Mouse (Mus musculus) WW6 (cell line): ENCODE measurements around the gene Hp1bp3.
A peak's percentile ranks its signal among the peaks of the same experiment; 100 is the strongest.

Source experiments
- DNase-seq: peaks from one replicate; pipeline ENCODE4 v3.0.0-alpha.2; 2013; ENCODE audit warnings: low read depth, low spot score

The Hp1bp3 gene

GRCm38 (mm10) chr4:138216200-138216890, at the start of gene Hp1bp3:
Hp1bp3 (plus strand) TSS chr4:138216296.
- DNase-seq, result peak; percentile 47

GRCm38 (mm10) chr4:138166519-138166918, 49.6 kb upstream of the Hp1bp3 start:
- no peak for DNase-seq

- no peak for DNase-seq
These were observed 47.9 kb upstream of the Hp1bp3 start for GRCm38 (mm10) chr4:138168162-138168561.

DNA sequence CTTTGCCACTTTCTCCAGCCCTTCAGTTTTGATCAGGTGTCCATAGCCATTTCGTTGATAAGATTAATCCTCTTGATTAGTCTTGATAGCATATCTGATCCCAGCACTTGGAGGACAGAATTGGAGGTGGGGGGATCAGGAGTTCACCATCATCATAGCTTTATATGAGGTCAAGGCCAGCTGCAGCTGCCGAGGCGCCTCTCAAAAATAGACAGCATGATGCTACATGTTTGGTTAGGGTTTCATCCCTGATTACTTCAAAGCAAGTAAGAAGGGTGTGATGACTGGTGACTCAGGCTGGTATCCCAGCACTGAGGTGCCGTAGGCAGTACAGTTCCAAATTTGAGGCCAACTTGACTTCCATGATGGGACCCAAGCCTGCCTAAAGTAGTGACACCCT, 46.7 kb upstream of the Hp1bp3 start:
- no peak for DNase-seq

DNA sequence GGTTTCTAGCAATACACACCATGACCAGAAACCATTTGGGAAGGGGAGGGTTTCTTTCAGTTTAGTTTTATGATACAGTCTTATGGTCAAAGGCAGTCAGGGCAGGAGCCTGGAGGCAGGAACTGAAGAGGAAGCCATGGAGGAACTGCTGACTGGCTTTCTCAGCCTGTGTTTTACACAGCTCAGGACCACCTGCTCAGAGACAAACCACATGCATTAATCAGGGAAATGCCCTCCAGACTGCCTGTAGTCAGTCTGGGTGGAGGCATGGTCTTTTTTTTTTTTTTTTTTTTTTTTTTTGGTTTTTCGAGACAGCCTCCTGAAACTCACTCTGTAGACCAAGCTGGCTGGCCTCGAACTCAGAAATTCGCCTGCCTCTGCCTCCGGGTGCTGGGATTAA, 43.4 kb upstream of the Hp1bp3 start:
- DNase-seq, result no peak

DNA sequence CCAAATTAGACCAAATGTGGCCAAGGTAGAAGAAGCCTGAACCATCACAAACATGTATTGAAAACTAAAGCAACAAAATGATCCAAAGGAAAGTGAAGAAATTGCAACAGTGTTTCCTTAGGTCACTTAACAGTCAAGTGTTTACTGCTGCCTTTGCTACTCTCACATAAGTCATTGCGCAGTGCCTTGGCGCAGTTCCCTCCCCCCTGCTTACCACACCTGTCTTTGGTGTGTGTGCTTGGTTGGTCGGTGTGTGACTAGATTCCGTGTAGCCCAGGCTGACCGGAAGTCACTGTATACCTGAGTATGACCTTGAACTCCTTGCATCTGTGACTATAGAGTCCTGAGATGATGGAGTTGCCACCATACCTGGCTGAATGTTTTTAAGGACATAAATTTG, 36.7 kb upstream of the Hp1bp3 start:
- DNase-seq, result no peak

- no peak for DNase-seq
These were observed 35.4 kb upstream of the Hp1bp3 start for GRCm38 (mm10) chr4:138180719-138181118.

GRCm38 (mm10) chr4:138184056-138184455, 32.0 kb upstream of the Hp1bp3 start:
- DNase-seq, result no peak

DNA sequence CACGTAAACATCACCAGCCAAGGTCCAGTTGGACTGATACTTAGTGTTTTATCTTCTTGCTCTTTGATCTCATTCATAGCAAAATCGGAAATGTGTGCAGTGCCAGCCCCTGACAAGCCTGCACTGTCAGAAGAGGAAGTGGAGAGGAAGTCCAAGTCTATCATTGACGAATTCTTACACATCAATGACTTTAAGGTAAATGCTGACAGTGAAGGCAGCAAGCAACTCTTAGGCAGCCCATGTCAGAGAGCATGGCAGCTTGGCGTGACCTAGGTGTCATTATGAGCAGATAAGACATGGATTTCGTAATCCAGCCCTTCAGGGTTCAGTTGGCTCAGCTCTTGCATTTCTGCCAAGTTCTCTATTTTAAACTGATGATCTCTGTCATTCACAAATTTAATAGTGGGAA, 31.5 kb upstream of the Hp1bp3 start:
- no peak for DNase-seq

DNA sequence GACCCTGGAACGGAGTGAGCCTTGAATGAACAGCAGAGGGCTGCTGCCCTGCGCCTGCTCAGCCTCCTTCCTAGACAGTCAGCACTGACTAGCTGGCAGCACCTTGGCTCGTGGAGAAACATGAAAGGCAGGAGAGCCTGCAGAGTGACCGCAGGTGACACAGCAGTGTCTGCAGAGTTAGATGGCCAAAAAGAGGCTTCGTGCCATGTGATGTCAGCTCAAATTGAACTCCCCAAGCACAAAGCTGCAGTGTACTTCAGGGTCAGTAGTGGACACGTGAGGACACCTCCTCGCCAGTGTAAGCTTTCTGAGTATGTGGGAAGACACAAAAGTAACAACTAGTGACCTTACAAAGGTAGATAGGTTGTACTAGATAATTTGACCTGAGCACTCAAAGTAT, 30.1 kb upstream of the Hp1bp3 start:
- no peak for DNase-seq

GRCm38 (mm10) chr4:138187995-138188394, 28.1 kb upstream of the Hp1bp3 start:
- no peak for DNase-seq

DNA sequence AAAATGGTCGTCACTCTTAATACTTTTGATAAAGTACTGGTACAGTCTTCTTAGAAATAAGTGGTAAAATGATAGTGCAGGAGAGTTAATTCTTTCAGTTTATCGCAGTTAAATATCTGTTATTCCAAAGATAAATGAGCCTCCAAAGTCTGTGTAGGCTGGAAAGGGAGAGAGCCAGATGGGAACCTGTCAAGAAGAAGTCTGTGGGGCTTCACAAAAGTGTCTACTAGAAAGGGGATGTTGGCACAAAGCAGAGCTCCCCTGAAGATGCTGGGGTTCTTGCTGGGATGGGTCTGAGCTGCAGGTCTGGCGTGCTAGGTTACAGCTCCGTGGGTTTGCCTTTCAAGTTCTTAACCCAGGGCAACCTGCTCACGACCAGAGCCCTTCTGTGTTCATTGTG, 23.5 kb upstream of the Hp1bp3 start:
- no peak for DNase-seq

DNA sequence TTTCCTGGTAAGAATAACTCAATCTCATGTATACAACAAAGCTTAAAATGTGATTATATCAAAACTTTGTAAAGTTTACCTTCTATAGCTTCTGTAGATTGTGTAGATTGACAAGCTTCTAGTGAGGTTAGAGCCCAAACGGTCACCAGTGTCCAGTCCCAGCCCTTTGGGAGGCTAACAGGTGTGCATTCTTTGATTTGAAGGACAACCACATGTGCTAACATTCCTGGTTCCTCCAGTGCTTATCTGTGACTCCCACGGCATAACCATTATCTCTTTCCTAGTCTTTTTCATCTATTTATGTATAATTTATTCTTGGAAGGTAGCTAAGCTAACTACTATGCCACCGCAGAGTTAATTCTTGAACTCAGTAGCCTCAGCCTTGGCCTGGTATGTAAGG, 15.3 kb upstream of the Hp1bp3 start:
- DNase-seq, result no peak

- no peak for DNase-seq
These were observed 14.4 kb upstream of the Hp1bp3 start for GRCm38 (mm10) chr4:138201696-138202095.

DNA sequence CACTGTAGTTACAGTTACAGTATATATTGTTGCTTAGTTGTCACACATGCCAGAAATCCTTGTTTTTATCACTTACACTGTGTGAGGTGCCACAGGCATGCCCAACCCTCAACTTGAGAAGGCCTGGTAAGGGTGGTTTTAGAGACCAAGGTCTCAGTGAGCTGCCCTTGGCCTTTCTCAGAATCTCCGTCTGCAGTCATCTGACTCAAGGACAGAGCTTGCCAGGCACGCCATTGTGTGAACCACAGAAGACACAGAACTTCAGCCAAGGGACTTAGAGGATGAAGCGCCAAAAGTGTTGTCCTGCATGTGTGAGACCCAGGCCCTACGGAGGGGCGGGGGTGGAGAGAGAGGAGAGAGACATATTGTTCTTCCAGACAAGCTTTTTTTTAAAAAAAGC, 6.0 kb upstream of the Hp1bp3 start:
- no peak for DNase-seq

DNA sequence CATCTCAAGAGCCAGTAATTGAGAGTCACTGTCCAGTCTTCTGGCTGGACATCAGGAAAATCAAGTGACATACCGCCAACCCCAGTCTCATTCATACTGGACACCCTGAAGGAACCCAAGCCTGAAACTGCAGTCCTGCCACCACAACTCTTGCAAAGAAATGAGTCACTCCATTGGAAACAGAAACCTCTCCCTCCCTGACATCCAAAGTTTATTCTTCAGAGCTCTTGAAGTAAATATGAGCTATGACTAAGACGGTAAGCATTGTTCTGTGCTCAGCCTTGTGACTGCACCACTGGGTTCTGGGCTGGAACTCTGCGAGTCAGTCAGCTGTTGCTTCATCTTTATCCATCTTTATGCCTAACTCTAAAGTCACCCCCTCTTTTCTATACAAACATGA, 2.2 kb upstream of the Hp1bp3 start:
- DNase-seq, result no peak

DNA sequence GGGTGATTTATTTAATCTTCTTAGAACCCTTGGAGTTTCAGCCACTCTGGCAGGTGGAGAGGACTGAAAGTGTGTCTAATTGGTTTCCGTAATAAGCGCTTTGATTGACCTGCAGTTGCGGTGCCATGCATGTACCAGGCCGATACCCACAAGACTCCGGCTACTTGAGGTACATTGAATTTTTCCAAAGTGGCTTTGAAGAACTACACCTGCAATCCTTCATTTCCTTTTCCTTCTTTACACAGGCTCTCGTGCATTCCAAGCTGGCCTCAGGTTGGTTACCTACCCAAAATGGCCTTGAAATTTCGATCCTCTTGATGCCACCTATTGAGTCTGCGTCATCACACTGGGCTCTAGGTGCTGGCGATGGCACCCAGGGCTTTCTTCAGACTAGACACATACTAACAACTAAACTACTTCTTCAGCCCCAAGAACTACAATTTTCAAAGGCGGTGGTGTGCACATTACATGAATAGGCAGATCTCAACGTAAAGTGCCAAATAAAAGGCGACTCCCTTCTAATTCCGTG, 361 bp upstream of the Hp1bp3 start:
- DNase-seq, result no peak

GRCm38 (mm10) chr4:138216891-138217392, 846 bp downstream of the Hp1bp3 start:
- peak; percentile 94 for DNase-seq

- DNase-seq, result no peak
These were observed 1.3 kb downstream of the Hp1bp3 start for GRCm38 (mm10) chr4:138217441-138217840.

- no peak for DNase-seq
These were observed 2.0 kb downstream of the Hp1bp3 start for GRCm38 (mm10) chr4:138217951-138218685.

GRCm38 (mm10) chr4:138219331-138219730, 3.2 kb downstream of the Hp1bp3 start:
- DNase-seq, result no peak

GRCm38 (mm10) chr4:138220761-138221160, 4.7 kb downstream of the Hp1bp3 start:
- no peak for DNase-seq

GRCm38 (mm10) chr4:138221406-138221805, 5.3 kb downstream of the Hp1bp3 start:
- no peak for DNase-seq
